In the genomic region with DNA sequence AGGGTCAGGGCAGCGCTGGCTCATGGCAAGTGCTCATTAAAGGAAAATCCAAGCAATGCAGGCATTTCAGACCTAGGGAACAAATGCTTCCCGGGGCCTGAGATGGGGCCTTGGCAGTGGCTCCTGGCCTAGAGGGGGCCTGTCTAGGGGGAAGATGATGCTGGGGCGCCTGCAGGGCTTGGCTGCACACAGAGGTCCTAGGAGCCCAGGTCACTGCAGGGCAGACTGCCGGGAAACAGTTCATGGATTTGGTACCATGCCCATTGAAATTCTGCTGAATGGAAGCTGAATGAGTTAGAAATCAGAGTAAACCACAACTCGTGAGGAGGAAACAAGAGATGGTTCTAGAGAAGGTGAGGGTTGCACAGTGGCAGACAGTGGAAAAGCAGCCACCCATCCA, we compare ENCODE assay signal across 16 mouse cellular contexts. TPM values are rescaled to one million over a fixed set of nuclear protein-coding genes. Genes with fewer than 3 reads are reported as not detected.
"Had no signal": no experiment of that assay in that cellular context is flagged by ENCODE, and none has a peak within 500 bp of the region (broad histone marks: within the 10 kb centered on the region; RNA-seq: fewer than 3 reads in every experiment).

No protein-coding gene starts in this region.

- DNase-seq: kidney, adult 18-20 months; kidney, postnatal 10 days; kidney, postnatal 4 days; left cerebral cortex, postnatal 4 days; lung, adult 18-20 months; right cerebral cortex, adult 18-20 months; right cerebral cortex, postnatal 4 days; thymus, adult 2 months; thymus, postnatal 36 days had no signal

- H3K4me3 ChIP-seq: layer of hippocampus, adult 2 months; limb, embryonic 13.5 days; midbrain, embryonic 12.5 days; neural tube, embryonic 15.5 days; stomach, embryonic 15.5 days had no signal

- H3K27ac ChIP-seq: layer of hippocampus, adult 2 months; limb, embryonic 13.5 days; liver, embryonic 14.5 days; midbrain, embryonic 12.5 days; neural tube, embryonic 15.5 days; stomach, embryonic 15.5 days had no signal

RNA-seq across cellular contexts. Expression of a gene that starts 41.0 kb away (rescaled TPM):
- polyA plus RNA-seq: neural tube, embryonic 11.5 days had no signal
